Mouse (Mus musculus) spleen, adult 2 months (tissue): ENCODE measurements around the gene Heyl.

Experiments
- CTCF ChIP-seq: fragments of 200-500 bp; IDR thresholded peaks from 2 replicates; pipeline ENCODE4 v1.5.1; 2011; ENCODE audit warnings: mild to moderate bottlenecking, inconsistent platforms; ENCODE audit not compliant: insufficient read depth, insufficient read length, insufficient replicate concordance; ENCODE audit errors: extremely low read depth
- POLR2A ChIP-seq: fragments of 200-500 bp; IDR thresholded peaks from 2 replicates; pipeline ENCODE4 v1.6.1; 2011; ENCODE audit warnings: low read depth, low read length, inconsistent platforms

DNA sequence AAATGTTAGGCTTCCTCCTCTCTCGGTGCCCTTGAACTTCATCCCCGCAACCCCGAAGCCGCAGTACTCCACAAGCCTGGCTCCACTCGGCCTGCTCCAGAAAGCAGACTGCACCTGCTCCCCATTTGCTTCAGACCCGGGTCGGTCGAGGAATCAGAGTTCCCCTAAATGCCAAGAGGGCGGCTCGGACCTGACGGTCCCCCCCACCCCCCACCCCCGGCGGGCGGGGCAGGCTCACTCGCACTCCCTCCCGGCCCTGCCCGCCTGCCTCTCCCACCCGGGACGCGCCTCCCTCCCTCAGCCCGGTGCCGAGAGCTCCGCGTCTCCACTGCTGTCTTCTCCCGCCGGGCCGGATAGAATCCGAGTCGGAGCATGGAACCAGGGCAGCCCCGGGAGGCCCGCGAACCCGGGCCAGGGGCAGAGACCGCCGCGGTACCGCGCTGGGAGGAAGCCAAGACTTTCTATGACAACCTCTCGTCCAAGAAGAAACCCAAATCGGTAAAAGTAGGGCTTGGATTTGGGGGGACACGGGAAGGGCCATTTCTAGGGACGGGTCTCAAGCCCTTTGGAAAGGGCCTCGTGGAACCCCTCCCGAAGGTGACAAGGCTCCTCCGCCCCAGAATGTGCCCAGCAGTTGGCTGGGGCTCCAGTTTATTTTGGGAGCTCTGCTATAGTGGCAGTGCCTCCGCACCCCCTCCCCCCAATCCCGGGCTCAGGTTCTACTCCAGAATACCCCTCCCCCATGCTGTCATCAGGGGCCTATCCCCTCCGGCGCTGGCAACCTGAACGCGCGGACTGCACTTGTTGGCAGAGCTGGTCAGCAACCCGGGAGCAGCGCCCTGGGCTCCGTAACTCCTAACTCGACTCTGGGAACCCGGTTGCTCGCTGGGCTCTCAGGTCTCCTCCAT is 31.9 kb upstream of the Heyl start, which contains the start of gene Nt5c1a:
- no peak for TF ChIP-seq CTCF
- no peak for TF ChIP-seq POLR2A
